Mouse (Mus musculus) neural tube, embryonic 13.5 days (tissue): Measurements from ENCODE around the gene Apba2. TPM values are rescaled to one million over a fixed set of nuclear protein-coding genes. Genes with fewer than 3 reads are reported as not detected.

Experiments
- ATAC-seq: fragments of 200-750 bp; cut with Nextera tagmentation; 2 replicates; pipeline ENCODE4 v1.8.0; 2017; ENCODE audit warnings: low read depth, mild to moderate bottlenecking, moderate TSS enrichment, moderate library complexity
- H3K27ac ChIP-seq: fragments of 300-500 bp; sonication (generic); replicated peaks from 2 replicates; pipeline ENCODE4 v1.5.1; 2015; ENCODE audit warnings: moderate library complexity, mild to moderate bottlenecking, inconsistent platforms
- H3K27me3 ChIP-seq: fragments of 300-500 bp; sonication (generic); 2 replicates; pipeline ENCODE4 v1.6.1; 2015; ENCODE audit warnings: mild to moderate bottlenecking, inconsistent platforms
- H3K36me3 ChIP-seq: fragments of 300-500 bp; sonication (generic); 2 replicates; pipeline ENCODE4 v1.6.1; 2015; ENCODE audit warnings: mild to moderate bottlenecking, inconsistent platforms
- H3K4me1 ChIP-seq: fragments of 300-500 bp; sonication (generic); replicated peaks from 2 replicates; pipeline ENCODE4 v1.6.1; 2015; ENCODE audit warnings: inconsistent platforms
- H3K4me2 ChIP-seq: fragments of 300-500 bp; sonication (generic); 2 replicates; pipeline ENCODE4 v1.6.1; 2015; ENCODE audit warnings: inconsistent platforms, mild to moderate bottlenecking, moderate library complexity
- H3K4me3 ChIP-seq: fragments of 300-500 bp; sonication (generic); 2 replicates; pipeline ENCODE4 v1.5.1; 2015; ENCODE audit warnings: mild to moderate bottlenecking, inconsistent platforms
- H3K9ac ChIP-seq: fragments of 300-500 bp; sonication (generic); 2 replicates; pipeline ENCODE4 v1.6.1; 2015; ENCODE audit warnings: moderate library complexity, mild to moderate bottlenecking, inconsistent platforms
- H3K9me3 ChIP-seq: fragments of 300-500 bp; sonication (generic); 2 replicates; pipeline ENCODE4 v1.6.1; 2016; ENCODE audit warnings: inconsistent platforms
- WGBS: fragments of 180-500 bp; shearing (Covaris S2); methylation state at CpG from one replicate; pipeline ENCODE4 v1.1.7; 2015; 5-methylcytosine and 5-hydroxymethylcytosine counted together
- polyA plus RNA-seq: library from polyadenylated mRNA; unstranded; fragments of >200 nt; fragmentation: Nextera tagmentation; extraction: Ambion mirVana; gene quantifications from 2 replicates; pipeline ENCODE4 v1.2.1, GENCODE M21; 2015

Gene Apba2
- polyA plus RNA-seq, 1 experiment from 2014 or later = 141 TPM

GRCm38 (mm10) chr7:64716286-64716685 lies 214.8 kb downstream of the Apba2 start:
- no peak overlapping the region for H3K27ac ChIP-seq
- H3K4me3 ChIP-seq = no peak overlapping the region
- H3K9me3 ChIP-seq = no peaks in the 10 kb centered on the region
- no peak overlapping the region for H3K9ac ChIP-seq
- H3K36me3 ChIP-seq = peaks cover 31% of the 10 kb centered on the region
- WGBS = 79% methylated on average over 2 of the region's 2 CpGs
- no peak overlapping the region for H3K4me2 ChIP-seq
- no peak for ATAC-seq
- no peaks in the 10 kb centered on the region for H3K4me1 ChIP-seq
- H3K27me3 ChIP-seq = no peaks in the 10 kb centered on the region

- 86% methylated on average over 3 of the region's 3 CpGs for WGBS
- Histone ChIP-seq H3K36me3 (peaks cover 7% of the 10 kb centered on the region; the same call in 1 of the 2 replicates), H3K4me3 (no peak overlapping the region)
Observed at GRCm38 (mm10) chr7:64723313-64723712, 221.8 kb downstream of the Apba2 start.

GRCm38 (mm10) chr7:64724409-64724808 lies 222.9 kb downstream of the Apba2 start:
- Histone ChIP-seq H3K4me3 (no peak overlapping the region), H3K36me3 (peaks cover 2% of the 10 kb centered on the region; the same call in 1 of the 2 replicates), H3K9me3 (no peaks in the 10 kb centered on the region), H3K27ac (no peak overlapping the region), H3K4me2 (no peak overlapping the region), H3K9ac (no peak overlapping the region), H3K27me3 (no peaks in the 10 kb centered on the region), H3K4me1 (peaks cover 28% of the 10 kb centered on the region)
- ATAC-seq = no peak
- WGBS = 95% methylated on average over 1 of the region's 1 CpGs

More at GRCm38 (mm10) chr7:64723313-64723712, 221.8 kb downstream of the Apba2 start:
- Histone ChIP-seq H3K4me1 (peaks cover 19% of the 10 kb centered on the region), H3K27me3 (no peaks in the 10 kb centered on the region), H3K9me3 (no peaks in the 10 kb centered on the region), H3K27ac (no peak overlapping the region), H3K4me2 (no peak overlapping the region), H3K9ac (no peak overlapping the region)
- ATAC-seq = no peak

- Histone ChIP-seq H3K4me2 (no peak overlapping the region), H3K9ac (no peak overlapping the region), H3K9me3 (no peaks in the 10 kb centered on the region), H3K27me3 (no peaks in the 10 kb centered on the region), H3K4me1 (peaks cover 36% of the 10 kb centered on the region), H3K27ac (peak overlapping the region; percentile 68), H3K36me3 (no peaks in the 10 kb centered on the region), H3K4me3 (no peak overlapping the region)
- no peak for ATAC-seq
- 65% methylated on average over 6 of the region's 6 CpGs for WGBS
Observed at GRCm38 (mm10) chr7:64725967-64726695, 224.6 kb downstream of the Apba2 start.

GRCm38 (mm10) chr7:64728181-64728591 lies 226.7 kb downstream of the Apba2 start:
- H3K4me1 ChIP-seq = peaks cover 36% of the 10 kb centered on the region
- H3K4me2 ChIP-seq = no peak overlapping the region
- no peaks in the 10 kb centered on the region for H3K27me3 ChIP-seq
- H3K27ac ChIP-seq = peak overlapping the region; percentile 46; the same call in 1 of the 2 replicates
- no peak overlapping the region for H3K9ac ChIP-seq
- WGBS = 64% methylated on average over 5 of the region's 5 CpGs
- peak; percentile 32 for ATAC-seq
- no peaks in the 10 kb centered on the region for H3K36me3 ChIP-seq
- no peaks in the 10 kb centered on the region for H3K9me3 ChIP-seq
- no peak overlapping the region for H3K4me3 ChIP-seq

- WGBS = 82% methylated on average over 3 of the region's 3 CpGs
- no peaks in the 10 kb centered on the region for H3K36me3 ChIP-seq
Observed at GRCm38 (mm10) chr7:64728816-64729215, 227.3 kb downstream of the Apba2 start.

GRCm38 (mm10) chr7:64729785-64730184 lies 228.3 kb downstream of the Apba2 start:
- H3K36me3 ChIP-seq = no peaks in the 10 kb centered on the region
- 0 out of 2 replicates have a peak overlapping the region, but pooled peaks have one; percentile 42 for H3K27ac ChIP-seq
- 25% methylated on average over 7 of the region's 7 CpGs for WGBS
- no peak overlapping the region for H3K9ac ChIP-seq
- no peak overlapping the region for H3K4me3 ChIP-seq
- H3K4me1 ChIP-seq = peaks cover 36% of the 10 kb centered on the region
- no peaks in the 10 kb centered on the region for H3K9me3 ChIP-seq
- no peak overlapping the region for H3K4me2 ChIP-seq
- peak; percentile 37 for ATAC-seq
- no peaks in the 10 kb centered on the region for H3K27me3 ChIP-seq

More at GRCm38 (mm10) chr7:64728816-64729215, 227.3 kb downstream of the Apba2 start:
- Histone ChIP-seq H3K4me1 (peaks cover 36% of the 10 kb centered on the region), H3K4me2 (no peak overlapping the region), H3K27ac (0 out of 2 replicates have a peak overlapping the region, but pooled peaks have one; percentile 46), H3K9me3 (no peaks in the 10 kb centered on the region), H3K4me3 (no peak overlapping the region), H3K9ac (no peak overlapping the region), H3K27me3 (no peaks in the 10 kb centered on the region)
- ATAC-seq = no peak

- H3K4me3 ChIP-seq = no peak overlapping the region
- no peak for ATAC-seq
- peaks cover 19% of the 10 kb centered on the region for H3K36me3 ChIP-seq
- no peaks in the 10 kb centered on the region for H3K9me3 ChIP-seq
- WGBS = 18% methylated on average over 11 of the region's 11 CpGs
- no peak overlapping the region for H3K4me2 ChIP-seq
- H3K9ac ChIP-seq = no peak overlapping the region
- H3K4me1 ChIP-seq = peaks cover 29% of the 10 kb centered on the region
- no peaks in the 10 kb centered on the region for H3K27me3 ChIP-seq
- no peak overlapping the region for H3K27ac ChIP-seq
Observed at GRCm38 (mm10) chr7:64739131-64739530, 237.6 kb downstream of the Apba2 start.

- Histone ChIP-seq H3K36me3 (peaks cover 39% of the 10 kb centered on the region), H3K9ac (no peak overlapping the region)
Observed at GRCm38 (mm10) chr7:64741333-64742307, 240.1 kb downstream of the Apba2 start.

GRCm38 (mm10) chr7:64743610-64744009 lies 242.1 kb downstream of the Apba2 start:
- Histone ChIP-seq H3K4me2 (no peak overlapping the region), H3K4me1 (peaks cover 23% of the 10 kb centered on the region), H3K36me3 (peaks cover 44% of the 10 kb centered on the region), H3K9me3 (no peaks in the 10 kb centered on the region), H3K27me3 (no peaks in the 10 kb centered on the region), H3K27ac (no peak overlapping the region), H3K9ac (no peak overlapping the region), H3K4me3 (no peak overlapping the region)
- ATAC-seq = no peak
- WGBS = 85% methylated on average over 7 of the region's 7 CpGs

More at GRCm38 (mm10) chr7:64741333-64742307, 240.1 kb downstream of the Apba2 start:
- Histone ChIP-seq H3K4me3 (no peak overlapping the region), H3K4me1 (peaks cover 29% of the 10 kb centered on the region), H3K27ac (peak overlapping the region; percentile 46), H3K9me3 (no peaks in the 10 kb centered on the region), H3K4me2 (no peak overlapping the region), H3K27me3 (no peaks in the 10 kb centered on the region)
- peak; percentile 90 for ATAC-seq
- WGBS = 21% methylated on average over 8 of the region's 8 CpGs

GRCm38 (mm10) chr7:64751465-64751864 lies 250.0 kb downstream of the Apba2 start:
- H3K9ac ChIP-seq = no peak overlapping the region
- peaks cover 16% of the 10 kb centered on the region for H3K4me1 ChIP-seq
- no peak overlapping the region for H3K27ac ChIP-seq
- H3K27me3 ChIP-seq = no peaks in the 10 kb centered on the region
- WGBS = 32% methylated on average over 5 of the region's 5 CpGs
- H3K36me3 ChIP-seq = peaks cover 29% of the 10 kb centered on the region
- peak; percentile 62 for ATAC-seq
- H3K4me2 ChIP-seq = no peak overlapping the region
- no peaks in the 10 kb centered on the region for H3K9me3 ChIP-seq
- no peak overlapping the region for H3K4me3 ChIP-seq

- no peak overlapping the region for H3K4me3 ChIP-seq
- peaks cover 16% of the 10 kb centered on the region for H3K4me1 ChIP-seq
- no peak overlapping the region for H3K9ac ChIP-seq
- no peak overlapping the region for H3K4me2 ChIP-seq
- 94% methylated on average over 7 of the region's 7 CpGs for WGBS
- H3K36me3 ChIP-seq = peaks cover 29% of the 10 kb centered on the region
- ATAC-seq = no peak
- no peaks in the 10 kb centered on the region for H3K27me3 ChIP-seq
- H3K27ac ChIP-seq = no peak overlapping the region
- no peaks in the 10 kb centered on the region for H3K9me3 ChIP-seq
Observed at GRCm38 (mm10) chr7:64752133-64752532, 250.6 kb downstream of the Apba2 start.
